Mouse (Mus musculus): ENCODE measurements at regions not wholly inside any gene's neighbourhood (a gene's known extent, or its start where the extent isn't known, plus 50 kb on each side); places are given as distances from the start of the nearest gene placed in this dataset.

- Histone ChIP-seq H3K9me3 (ENCODE audit: low read length) (no peaks in the 10 kb centered on the region), H3K36me3 (ENCODE audit: insufficient read depth) (no peaks in the 10 kb centered on the region), H3K4me3 (ENCODE audit: low read depth, low read length) (no peak overlapping the region), H3K4me2 (ENCODE audit: low read depth) (no peak overlapping the region), H3K4me1 (ENCODE audit: insufficient read depth) (0 out of 2 replicates have a peak, but pooled peaks cover 3% of the 10 kb centered on the region), H3K9ac (no peak overlapping the region), H3K27ac (ENCODE audit: low read depth, low read length) (no peak overlapping the region), H3K27me3 (ENCODE audit: insufficient read depth, low read length) (peaks cover 5% of the 10 kb centered on the region; the same call in 1 of the 2 replicates)
- DNase-seq: no peak
- no peak for ATAC-seq
- no peak for TF ChIP-seq CTCF (IDR thresholded peaks at IDR 0.05; ENCODE audit: low read depth)
- WGBS: 91% methylated on average over 6 of the region's 6 CpGs
These were observed 299.5 kb downstream of the Pcdh10 start for GRCm38 (mm10) chr3:45677672-45678071.

- Histone ChIP-seq H3K4me2 (ENCODE audit: low read depth) (peak overlapping the region; percentile 43), H3K4me3 (ENCODE audit: low read depth, low read length) (peak overlapping the region; percentile 17; the same call in 1 of the 2 replicates), H3K9me3 (ENCODE audit: low read length) (no peaks in the 10 kb centered on the region), H3K36me3 (ENCODE audit: insufficient read depth) (no peaks in the 10 kb centered on the region), H3K27ac (ENCODE audit: low read depth, low read length) (no peak overlapping the region), H3K9ac (no peak overlapping the region), H3K27me3 (ENCODE audit: insufficient read depth, low read length) (peaks cover 5% of the 10 kb centered on the region; the same call in 1 of the 2 replicates), H3K4me1 (ENCODE audit: insufficient read depth) (0 out of 2 replicates have a peak, but pooled peaks cover 3% of the 10 kb centered on the region)
- TF ChIP-seq CTCF (IDR thresholded peaks at IDR 0.05; ENCODE audit: low read depth): no peak
- 6% methylated on average over 12 of the region's 12 CpGs for WGBS
- ATAC-seq (no peak), DNase-seq (peak; percentile 10)
These were observed 303.2 kb downstream of the Pcdh10 start for GRCm38 (mm10) chr3:45681410-45681809.

DNA sequence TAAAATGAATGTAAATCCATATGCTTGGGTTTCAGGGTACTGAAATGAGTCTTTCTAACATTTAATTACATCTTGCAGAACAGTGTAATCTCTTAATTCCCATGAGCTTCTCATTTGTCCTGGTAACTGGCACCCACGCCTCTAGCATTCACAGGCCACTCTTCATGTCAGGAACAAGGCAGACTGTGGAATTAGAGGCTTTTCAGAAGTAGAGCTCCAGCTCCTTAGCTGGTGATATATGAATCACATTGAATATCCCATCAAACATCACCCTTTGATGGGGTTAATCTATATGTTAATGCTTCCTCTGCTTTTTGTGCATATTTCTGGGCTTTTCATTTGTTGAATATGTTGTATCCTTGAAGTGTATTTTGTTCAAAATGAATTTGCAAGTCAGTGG is 329.7 kb downstream of the Pcdh10 start:
- H3K9ac ChIP-seq: no peak overlapping the region
- 48% methylated on average over 1 of the region's 1 CpGs for WGBS

More for the DNA sequence above, 329.7 kb downstream of the Pcdh10 start:
- Histone ChIP-seq H3K4me3 (ENCODE audit: low read depth, low read length) (no peak overlapping the region), H3K4me2 (ENCODE audit: low read depth) (no peak overlapping the region), H3K36me3 (ENCODE audit: insufficient read depth) (no peaks in the 10 kb centered on the region), H3K27me3 (ENCODE audit: insufficient read depth, low read length) (no peaks in the 10 kb centered on the region), H3K9me3 (ENCODE audit: low read length) (no peaks in the 10 kb centered on the region), H3K27ac (ENCODE audit: low read depth, low read length) (no peak overlapping the region), H3K4me1 (ENCODE audit: insufficient read depth) (no peaks in the 10 kb centered on the region)
- DNase-seq (no peak), ATAC-seq (no peak)
- no peak for TF ChIP-seq CTCF (IDR thresholded peaks at IDR 0.05; ENCODE audit: low read depth)
